Mouse (Mus musculus) urinary bladder, postnatal 10 days (tissue): ENCODE measurements around the gene Cmklr1.
"Not testable (repeated sequence)": the region's sequence is repeated elsewhere in the genome, so short reads cannot be mapped to it uniquely, and the experiment has no call there.

ENCODE experiments used
- DNase-seq: peaks from one replicate; pipeline ENCODE4 v3.0.0; 2022; ENCODE audit warnings: low spot score

Cmklr1 gene

GRCm38 (mm10) chr5:113585619-113586457 is 64.4 kb downstream of the Cmklr1 start:
- not testable (repeated sequence) for DNase-seq

- no peak for DNase-seq
These were observed 65.8 kb downstream of the Cmklr1 start for GRCm38 (mm10) chr5:113584439-113584838.

- DNase-seq: no peak
These were observed 66.6 kb downstream of the Cmklr1 start for GRCm38 (mm10) chr5:113583424-113584162.

GRCm38 (mm10) chr5:113580801-113581200 is 69.4 kb downstream of the Cmklr1 start:
- DNase-seq: no peak

DNA sequence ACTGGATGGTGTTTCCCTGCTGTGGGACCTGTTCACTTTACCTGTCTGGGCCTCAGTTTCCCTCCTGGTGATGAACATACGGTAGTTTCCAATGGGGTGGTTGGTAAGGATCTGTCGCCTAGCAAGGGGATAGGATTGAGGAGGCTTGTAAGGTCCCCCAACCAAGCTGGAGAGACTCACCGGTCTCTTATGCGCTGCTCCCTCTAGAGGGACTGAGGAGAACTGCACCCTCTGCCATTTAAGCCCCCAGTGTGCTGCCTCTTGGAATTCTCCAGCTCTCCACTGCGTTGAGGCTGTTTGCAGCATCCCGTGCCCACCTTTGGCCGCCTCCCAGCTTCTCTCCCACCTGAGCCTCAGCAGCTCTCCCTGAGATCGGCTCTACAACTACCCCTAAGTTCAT is 70.0 kb downstream of the Cmklr1 start:
- no peak for DNase-seq

DNA sequence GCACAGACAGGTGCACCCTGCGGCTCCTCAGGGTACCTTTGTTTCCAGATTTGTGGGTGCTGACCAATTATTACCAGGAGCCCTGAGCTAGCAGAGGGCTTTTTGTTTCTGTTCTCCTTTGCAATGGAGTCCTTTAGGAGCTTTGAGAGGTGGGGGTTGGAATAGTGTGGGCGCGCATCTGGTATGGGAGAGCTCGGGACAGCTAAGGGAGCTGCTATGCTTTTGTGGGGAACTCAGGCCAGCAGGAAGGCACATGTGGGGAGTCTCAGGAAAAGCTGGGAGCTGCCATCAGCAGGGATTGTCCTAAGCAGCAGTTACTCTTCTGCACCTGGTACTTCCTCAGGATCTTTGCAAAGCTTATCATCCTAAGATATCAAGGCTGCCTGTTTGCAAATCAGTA is 71.1 kb downstream of the Cmklr1 start:
- DNase-seq: no peak

DNA sequence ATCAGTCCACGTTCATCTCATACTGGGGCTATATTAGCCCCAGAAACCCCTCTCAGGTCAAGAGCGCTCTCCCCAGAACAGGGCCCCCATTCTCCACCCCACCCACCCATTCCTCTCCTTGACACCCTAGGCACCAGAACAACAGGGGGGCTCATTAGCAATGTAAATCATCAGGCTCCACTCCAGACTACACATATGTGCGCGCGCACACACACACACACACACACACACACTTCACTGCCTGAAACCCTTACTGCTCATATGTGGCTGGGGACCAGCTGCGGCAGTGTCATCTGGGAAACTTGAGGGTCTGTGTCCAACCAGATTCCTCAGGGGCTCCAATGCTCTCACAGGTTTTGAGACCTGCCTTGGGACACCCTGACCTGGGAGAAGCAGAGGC is 71.8 kb downstream of the Cmklr1 start:
- DNase-seq: no peak

GRCm38 (mm10) chr5:113577555-113577954 is 72.7 kb downstream of the Cmklr1 start:
- DNase-seq: no peak

GRCm38 (mm10) chr5:113570056-113570717 is 80.0 kb downstream of the Cmklr1 start:
- no peak for DNase-seq

DNA sequence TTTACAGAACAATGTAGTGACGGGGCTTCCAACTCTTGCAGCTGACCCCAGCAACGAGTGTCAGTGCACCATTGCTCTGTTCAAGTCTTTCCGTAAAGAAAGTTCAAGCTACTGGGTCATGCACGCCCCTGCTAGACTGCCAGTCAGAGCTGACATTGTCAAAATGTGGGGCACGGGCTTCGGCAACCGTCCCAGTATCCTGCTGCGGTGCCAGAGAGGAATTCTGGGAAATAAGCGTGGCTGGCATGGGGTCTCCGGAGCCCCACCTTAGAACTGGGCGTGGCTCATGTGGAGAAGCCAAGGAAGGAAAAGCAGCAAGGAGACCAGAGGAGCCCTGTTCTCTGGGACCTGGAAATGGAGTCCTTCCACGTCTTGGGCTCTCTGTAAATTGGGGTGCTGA is 84.4 kb downstream of the Cmklr1 start:
- DNase-seq: no peak

GRCm38 (mm10) chr5:113565101-113565854 is 84.9 kb downstream of the Cmklr1 start:
- no peak for DNase-seq

DNA sequence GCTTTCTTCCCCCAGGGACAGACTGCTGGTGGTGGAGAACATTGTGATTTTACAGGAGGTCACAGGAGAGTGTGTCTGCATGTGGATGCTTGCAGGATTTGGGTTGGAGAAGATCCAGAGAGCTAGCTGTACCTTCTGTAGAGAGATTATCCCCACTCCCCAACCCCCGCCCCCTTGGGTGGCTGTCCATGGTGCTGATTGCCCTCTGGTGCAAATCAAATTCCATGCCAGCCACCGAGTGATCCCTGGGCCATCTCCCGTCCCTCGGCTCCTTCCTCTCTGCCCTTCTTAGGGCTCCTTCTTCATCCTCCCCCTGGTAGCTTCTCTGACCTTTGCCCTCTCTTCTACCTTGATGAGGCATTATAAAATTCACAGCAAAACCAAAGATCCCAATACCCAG is 85.8 kb downstream of the Cmklr1 start:
- no peak for DNase-seq
